Mouse (Mus musculus): Measurements from ENCODE around the gene Olfr846.

Olfr846 gene
- long read RNA-seq, experiment 1, result 0 reads
- long read RNA-seq, experiment 2, result 0 reads

DNA sequence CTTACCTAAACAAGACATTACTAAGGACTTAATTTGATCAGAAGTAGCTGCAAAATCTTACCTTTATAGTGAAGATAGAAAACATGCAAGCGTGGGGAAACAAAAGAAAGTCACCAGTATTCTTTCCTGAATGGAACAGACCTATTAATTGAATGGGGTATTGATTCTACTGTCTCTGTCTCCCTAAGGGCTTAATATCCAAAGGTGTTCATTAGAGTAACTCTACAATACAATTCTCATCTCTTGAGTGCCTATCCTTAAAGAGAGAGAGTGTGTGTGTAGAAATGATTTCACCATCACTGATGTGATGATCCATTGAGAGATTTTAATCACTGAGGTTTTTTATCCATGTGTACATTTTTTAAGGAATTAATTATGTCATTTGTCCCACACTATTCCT, at the start of gene Olfr846:
TSS of gene Olfr846 (minus strand) at position 101 of the 400 bp plus-strand sequence.
- intact Hi-C loops (cut with DNase I), result no loop called here

- intact Hi-C loops (cut with DNase I), result no loop called here
These were observed 14.8 kb upstream of the Olfr846 start, which contains the start of gene Olfr847 for GRCm38 (mm10) chr9:19378569-19378968. TSS of gene Olfr847 (minus strand) at chr9:19378669.

GRCm38 (mm10) chr9:19336157-19336556, 27.6 kb downstream of the Olfr846 start, which contains the start of gene Olfr845:
TSS of gene Olfr845 (plus strand) at chr9:19336457.
- intact Hi-C loops (cut with DNase I), result no loop called here

- intact Hi-C loops (cut with DNase I), result no loop called here
These were observed 47.8 kb downstream of the Olfr846 start, which contains the start of gene Olfr844 for GRCm38 (mm10) chr9:19316047-19316446. TSS of gene Olfr844 (plus strand) at chr9:19316347.
